In the genomic region with DNA sequence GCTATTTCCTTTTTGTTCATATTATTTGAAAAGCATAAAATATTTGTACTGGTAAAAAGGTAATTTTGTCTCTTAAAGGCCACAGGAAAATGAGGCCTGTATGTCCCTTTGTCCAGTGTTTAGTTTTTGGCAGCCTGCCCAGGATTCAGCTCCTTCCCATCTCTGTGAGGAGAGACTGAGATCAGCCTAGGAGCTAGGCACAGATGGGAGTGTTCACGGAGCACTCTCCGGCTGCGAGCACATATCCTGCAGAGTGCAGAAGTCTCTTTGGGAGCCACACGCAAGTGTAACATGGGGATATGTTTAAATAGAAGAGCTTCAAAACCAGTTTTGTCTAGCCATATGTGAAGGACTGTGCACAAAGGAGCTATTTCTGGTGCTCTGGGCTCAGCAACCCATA, we compare ENCODE assay signal across 9 mouse cellular contexts.
A peak's percentile ranks its signal among the peaks of the same experiment; 100 is the strongest.
DNase-seq lines count a peak whose midpoint lies in the region; ATAC-seq and TF ChIP-seq lines count a peak whose summit lies in the region.
"Had no signal": no experiment of that assay in that cellular context is flagged by ENCODE, and none has a peak within 500 bp of the region (broad histone marks: within the 10 kb centered on the region; RNA-seq: fewer than 3 reads in every experiment).

No protein-coding gene starts in this region.

- H3K4me1 ChIP-seq in embryonic facial prominence, embryonic 11.5 days (ENCODE audit: control insufficient read depth, insufficient read depth, low read length), result no peaks in the 10 kb centered on the region
- peaks cover 36% of the 10 kb centered on the region for H3K4me1 ChIP-seq in embryonic facial prominence, embryonic 10.5 days
- peaks cover 39% of the 10 kb centered on the region for H3K4me1 ChIP-seq in midbrain, postnatal 0 days (ENCODE audit: insufficient read depth, low read length)

- H3K9me3 ChIP-seq in embryonic facial prominence, embryonic 11.5 days (replicated peaks; ENCODE audit: control insufficient read depth, low read length), result no peaks in the 10 kb centered on the region
- H3K9me3 ChIP-seq in embryonic facial prominence, embryonic 10.5 days, result no peaks in the 10 kb centered on the region
- H3K9me3 ChIP-seq in midbrain, postnatal 0 days (ENCODE audit: low read length), result no peaks in the 10 kb centered on the region

- DNase-seq in embryonic facial prominence, embryonic 11.5 days (ENCODE audit: low spot score), result peak; percentile 31
- no peak for DNase-seq in embryonic facial prominence, embryonic 10.5 days (ENCODE audit: low spot score)
- DNase-seq in cerebellum, adult 9-11 months, result peak; percentile 72
- DNase-seq in heart, adult 18-20 months, result peak; percentile 63 to 68
- peak; percentile 32 to 43 for DNase-seq in layer of hippocampus, postnatal 36 days
- DNase-seq in midbrain, postnatal 0 days (ENCODE audit: low spot score), result peak; percentile 66
- DNase-seq in urinary bladder, postnatal 25 days (ENCODE audit: low spot score), result no peak

- 43% methylated on average over 4 of the region's 4 CpGs for WGBS in embryonic facial prominence, embryonic 11.5 days
- 75% methylated on average over 4 of the region's 4 CpGs for WGBS in embryonic facial prominence, embryonic 10.5 days
- 27% methylated on average over 4 of the region's 4 CpGs for WGBS in midbrain, postnatal 0 days

- H3K27ac ChIP-seq in embryonic facial prominence, embryonic 11.5 days (replicated peaks; ENCODE audit: low read depth, low read length), result no peak overlapping the region
- H3K27ac ChIP-seq in embryonic facial prominence, embryonic 10.5 days (replicated peaks), result no peak overlapping the region
- H3K27ac ChIP-seq in midbrain, postnatal 0 days (ENCODE audit: low read depth, low read length), result peak overlapping the region; percentile 59

- no peak overlapping the region for H3K4me2 ChIP-seq in embryonic facial prominence, embryonic 11.5 days (ENCODE audit: low read depth, low read length)
- H3K4me2 ChIP-seq in midbrain, postnatal 0 days (ENCODE audit: low read depth, low read length, poor library complexity, severe bottlenecking), result no peak overlapping the region

- no peaks in the 10 kb centered on the region for H3K27me3 ChIP-seq in embryonic facial prominence, embryonic 11.5 days (ENCODE audit: control insufficient read depth, insufficient read depth, low read length)
- H3K27me3 ChIP-seq in embryonic facial prominence, embryonic 10.5 days (replicated peaks; ENCODE audit: low read depth, poor library complexity, severe bottlenecking), result peaks cover 6% of the 10 kb centered on the region; the same call in 1 of the 2 replicates
- H3K27me3 ChIP-seq in midbrain, postnatal 0 days (ENCODE audit: insufficient read depth, low read length), result no peaks in the 10 kb centered on the region

- no peak for TF ChIP-seq CTCF in midbrain, postnatal 0 days (IDR thresholded peaks at IDR 0.05)

- H3K36me3 ChIP-seq in embryonic facial prominence, embryonic 11.5 days (replicated peaks; ENCODE audit: control insufficient read depth, insufficient read depth, low read depth, low read length), result no peaks in the 10 kb centered on the region
- no peaks in the 10 kb centered on the region for H3K36me3 ChIP-seq in embryonic facial prominence, embryonic 10.5 days (replicated peaks)
- no peaks in the 10 kb centered on the region for H3K36me3 ChIP-seq in midbrain, postnatal 0 days (ENCODE audit: insufficient read depth, low read length)

- no peak overlapping the region for H3K4me3 ChIP-seq in embryonic facial prominence, embryonic 11.5 days (ENCODE audit: low read depth, low read length)
- H3K4me3 ChIP-seq in embryonic facial prominence, embryonic 10.5 days, result no peak overlapping the region
- H3K4me3 ChIP-seq in midbrain, postnatal 0 days (ENCODE audit: low read depth, low read length), result no peak overlapping the region
- H3K4me3 ChIP-seq: myocyte had no signal

- H3K9ac ChIP-seq in embryonic facial prominence, embryonic 11.5 days (replicated peaks; ENCODE audit: low read length), result no peak overlapping the region
- no peak overlapping the region for H3K9ac ChIP-seq in midbrain, postnatal 0 days (replicated peaks; ENCODE audit: low read length, poor library complexity, severe bottlenecking)

- ATAC-seq in embryonic facial prominence, embryonic 11.5 days (replicated peaks; ENCODE audit: insufficient number of reproducible peaks, low FRiP score, low TSS enrichment, low read depth), result 0 out of 2 replicates have a peak, but pooled peaks have one; percentile 62
- ATAC-seq in midbrain, postnatal 0 days (ENCODE audit: low FRiP score), result no peak
- no peak for ATAC-seq in erythroblast, adult 5-6 weeks (replicated peaks; ENCODE audit: low FRiP score, poor library complexity, severe bottlenecking)

Comparison
In these comparisons a context has a peak if more than half of its experiments do, and no peak if none do; other contexts are left out.
1. DNase-seq: peak in embryonic facial prominence, embryonic 11.5 days (single experiment), cerebellum, adult 9-11 months (single experiment), heart, adult 18-20 months (2 of 2), layer of hippocampus, postnatal 36 days (2 of 2) and midbrain, postnatal 0 days (single experiment); none in embryonic facial prominence, embryonic 10.5 days (single experiment) and urinary bladder, postnatal 25 days (single experiment).